Mouse (Mus musculus) kidney, embryonic 16.5 days (tissue): ENCODE measurements around the gene Atg7. TPM values are rescaled to one million over a fixed set of nuclear protein-coding genes. Genes with fewer than 3 reads are reported as not detected.

ENCODE experiments used
- ATAC-seq: fragments of 200-750 bp; cut with Nextera tagmentation; 2 replicates; pipeline ENCODE4 v1.8.0; 2017; ENCODE audit warnings: moderate TSS enrichment; ENCODE audit not compliant: low FRiP score, low TSS enrichment
- H3K27ac ChIP-seq: fragments of 300-500 bp; sonication (generic); 2 replicates; pipeline ENCODE4 v1.5.1; 2014; ENCODE audit warnings: low read length
- H3K27me3 ChIP-seq: fragments of 300-500 bp; sonication (generic); 2 replicates; pipeline ENCODE4 v1.6.1; 2014; ENCODE audit warnings: low read length, control low read depth, mixed read lengths; ENCODE audit not compliant: insufficient read depth
- H3K36me3 ChIP-seq: fragments of 300-500 bp; sonication (generic); 2 replicates; pipeline ENCODE4 v1.6.1; 2014; ENCODE audit warnings: low read length, control low read depth, mixed read lengths; ENCODE audit not compliant: insufficient read depth
- H3K4me1 ChIP-seq: fragments of 300-500 bp; sonication (generic); 2 replicates; pipeline ENCODE4 v1.6.1; 2014; ENCODE audit warnings: low read length, control low read depth, mixed read lengths; ENCODE audit not compliant: insufficient read depth
- H3K4me2 ChIP-seq: fragments of 300-500 bp; sonication (generic); replicated peaks from 2 replicates; pipeline ENCODE4 v1.6.1; 2014; ENCODE audit warnings: low read depth, low read length
- H3K4me3 ChIP-seq: fragments of 300-500 bp; sonication (generic); 2 replicates; pipeline ENCODE4 v1.5.1; 2014; ENCODE audit warnings: mild to moderate bottlenecking, low read length
- H3K9ac ChIP-seq: fragments of 300-500 bp; sonication (generic); replicated peaks from 2 replicates; pipeline ENCODE4 v1.6.1; 2014; ENCODE audit warnings: low read length
- H3K9me3 ChIP-seq: fragments of 300-500 bp; sonication (generic); 2 replicates; pipeline ENCODE4 v1.6.1; 2016; ENCODE audit warnings: low read length, control low read depth
- WGBS: fragments of 180-500 bp; shearing (Covaris S2); extraction: QIAGEN DNeasy Blood & Tissue Kit; methylation state at CpG from one replicate; pipeline ENCODE4 v1.1.7; 2014; 5-methylcytosine and 5-hydroxymethylcytosine counted together
- polyA plus RNA-seq: library from polyadenylated mRNA; unstranded; fragments of >200 nt; fragmentation: Nextera tagmentation; extraction: Ambion mirVana; gene quantifications from 2 replicates; pipeline ENCODE4 v1.2.1, GENCODE M21; 2015

Atg7 gene
- polyA plus RNA-seq, 1 experiment from 2014 or later: 26.4 TPM

- Histone ChIP-seq H3K27ac (no peak overlapping the region), H3K36me3 (peaks cover 13% of the 10 kb centered on the region; the same call in 1 of the 2 replicates), H3K4me3 (no peak overlapping the region), H3K9me3 (no peaks in the 10 kb centered on the region), H3K4me2 (no peak overlapping the region), H3K9ac (0 out of 2 replicates have a peak overlapping the region, but pooled peaks have one; percentile 17), H3K4me1 (peaks cover 53% of the 10 kb centered on the region), H3K27me3 (no peaks in the 10 kb centered on the region)
- ATAC-seq: no peak
- WGBS: 72% methylated on average over 20 of the region's 20 CpGs
These were observed 250.7 kb downstream of the Atg7 start for GRCm38 (mm10) chr6:114893427-114894209.

GRCm38 (mm10) chr6:114894548-114895106, 251.7 kb downstream of the Atg7 start:
- Histone ChIP-seq H3K4me3 (no peak overlapping the region), H3K36me3 (peaks cover 13% of the 10 kb centered on the region; the same call in 1 of the 2 replicates), H3K27me3 (no peaks in the 10 kb centered on the region), H3K9ac (no peak overlapping the region), H3K9me3 (no peaks in the 10 kb centered on the region), H3K27ac (no peak overlapping the region), H3K4me2 (no peak overlapping the region), H3K4me1 (peaks cover 48% of the 10 kb centered on the region)
- WGBS: 61% methylated on average over 4 of the region's 4 CpGs
- no peak for ATAC-seq

- peaks cover 11% of the 10 kb centered on the region; the same call in 1 of the 2 replicates for H3K36me3 ChIP-seq
- no peak overlapping the region for H3K4me3 ChIP-seq
- no peaks in the 10 kb centered on the region for H3K9me3 ChIP-seq
- peaks cover 52% of the 10 kb centered on the region for H3K4me1 ChIP-seq
- H3K9ac ChIP-seq: no peak overlapping the region
- WGBS: 84% methylated on average over 7 of the region's 7 CpGs
- no peaks in the 10 kb centered on the region for H3K27me3 ChIP-seq
- no peak overlapping the region for H3K4me2 ChIP-seq
- no peak for ATAC-seq
- no peak overlapping the region for H3K27ac ChIP-seq
These were observed 252.3 kb downstream of the Atg7 start for GRCm38 (mm10) chr6:114895191-114895590.

GRCm38 (mm10) chr6:114896281-114896680, 253.4 kb downstream of the Atg7 start:
- no peak overlapping the region for H3K4me3 ChIP-seq
- H3K27me3 ChIP-seq: no peaks in the 10 kb centered on the region
- H3K4me2 ChIP-seq: no peak overlapping the region
- WGBS: 80% methylated on average over 2 of the region's 2 CpGs
- H3K36me3 ChIP-seq: peaks cover 8% of the 10 kb centered on the region; the same call in 1 of the 2 replicates
- peaks cover 52% of the 10 kb centered on the region for H3K4me1 ChIP-seq
- H3K27ac ChIP-seq: no peak overlapping the region
- H3K9ac ChIP-seq: no peak overlapping the region
- no peaks in the 10 kb centered on the region for H3K9me3 ChIP-seq
- ATAC-seq: no peak

- H3K36me3 ChIP-seq: peaks cover 8% of the 10 kb centered on the region; the same call in 1 of the 2 replicates
- ATAC-seq: no peak
These were observed 256.1 kb downstream of the Atg7 start for GRCm38 (mm10) chr6:114898949-114899348.

GRCm38 (mm10) chr6:114899652-114900051, 256.8 kb downstream of the Atg7 start:
- WGBS: 5% methylated on average over 7 of the region's 7 CpGs
- peak; percentile 47; the same call in 1 of the 2 replicates for ATAC-seq

More at GRCm38 (mm10) chr6:114898949-114899348, 256.1 kb downstream of the Atg7 start:
- Histone ChIP-seq H3K4me2 (no peak overlapping the region), H3K9me3 (no peaks in the 10 kb centered on the region), H3K9ac (no peak overlapping the region), H3K4me3 (no peak overlapping the region), H3K27me3 (no peaks in the 10 kb centered on the region), H3K27ac (no peak overlapping the region), H3K4me1 (peaks cover 52% of the 10 kb centered on the region)
- WGBS: 93% methylated on average over 4 of the region's 4 CpGs

GRCm38 (mm10) chr6:114900194-114900593, 257.3 kb downstream of the Atg7 start:
- peak overlapping the region; percentile 48; the same call in 1 of the 2 replicates for H3K9ac ChIP-seq
- WGBS: 19% methylated on average over 10 of the region's 10 CpGs
- peaks cover 52% of the 10 kb centered on the region for H3K4me1 ChIP-seq
- peaks cover 8% of the 10 kb centered on the region; the same call in 1 of the 2 replicates for H3K36me3 ChIP-seq
- H3K9me3 ChIP-seq: no peaks in the 10 kb centered on the region
- H3K4me2 ChIP-seq: peak overlapping the region; percentile 44
- peak overlapping the region; percentile 17 for H3K4me3 ChIP-seq
- no peaks in the 10 kb centered on the region for H3K27me3 ChIP-seq
- peak overlapping the region; percentile 83 for H3K27ac ChIP-seq
- ATAC-seq: no peak

More at GRCm38 (mm10) chr6:114899652-114900051, 256.8 kb downstream of the Atg7 start:
- Histone ChIP-seq H3K9ac (no peak overlapping the region; the same call in 1 of the 2 replicates), H3K36me3 (peaks cover 8% of the 10 kb centered on the region; the same call in 1 of the 2 replicates), H3K4me3 (peak overlapping the region; percentile 17), H3K27ac (peak overlapping the region; percentile 83), H3K4me2 (peak overlapping the region; percentile 44), H3K27me3 (no peaks in the 10 kb centered on the region), H3K4me1 (peaks cover 53% of the 10 kb centered on the region), H3K9me3 (no peaks in the 10 kb centered on the region)

- H3K9me3 ChIP-seq: no peaks in the 10 kb centered on the region
- peak overlapping the region; percentile 66 for H3K27ac ChIP-seq
- 4% methylated on average over 12 of the region's 12 CpGs for WGBS
- H3K4me1 ChIP-seq: peaks cover 52% of the 10 kb centered on the region
- H3K36me3 ChIP-seq: peaks cover 5% of the 10 kb centered on the region; the same call in 1 of the 2 replicates
- H3K4me3 ChIP-seq: no peak overlapping the region
- peak overlapping the region; percentile 31 for H3K9ac ChIP-seq
- H3K27me3 ChIP-seq: no peaks in the 10 kb centered on the region
- peak overlapping the region; percentile 38 for H3K4me2 ChIP-seq
- peak; percentile 67 for ATAC-seq
These were observed 258.5 kb downstream of the Atg7 start for GRCm38 (mm10) chr6:114901321-114901824.

GRCm38 (mm10) chr6:114901921-114902320, 259.0 kb downstream of the Atg7 start:
- peak overlapping the region; percentile 38 for H3K4me2 ChIP-seq
- H3K4me1 ChIP-seq: peaks cover 52% of the 10 kb centered on the region
- no peaks in the 10 kb centered on the region for H3K27me3 ChIP-seq
- WGBS: 15% methylated on average over 4 of the region's 4 CpGs
- H3K9me3 ChIP-seq: no peaks in the 10 kb centered on the region
- H3K27ac ChIP-seq: peak overlapping the region; percentile 66
- no peak overlapping the region for H3K4me3 ChIP-seq
- ATAC-seq: peak; percentile 43; the same call in 1 of the 2 replicates
- H3K36me3 ChIP-seq: peaks cover 2% of the 10 kb centered on the region; the same call in 1 of the 2 replicates
- peak overlapping the region; percentile 31; the same call in 1 of the 2 replicates for H3K9ac ChIP-seq
